Mouse (Mus musculus) naive thymus-derived CD4-positive, alpha-beta T cell, adult 2 months (primary cell): ENCODE results near the gene Gm20696.

Experiments used
- DNase-seq: peaks from one replicate; pipeline ENCODE4 v3.0.0-alpha.2; 2011; ENCODE audit warnings: low read depth

Gene Gm20696

GRCm38 (mm10) chr6:99625306-99625705, 41.3 kb downstream of the Gm20696 start:
- DNase-seq: no peak

- no peak for DNase-seq
These were observed 42.1 kb downstream of the Gm20696 start for GRCm38 (mm10) chr6:99624542-99624941.

- no peak for DNase-seq
These were observed 43.0 kb downstream of the Gm20696 start for GRCm38 (mm10) chr6:99623641-99624040.

- DNase-seq: no peak
These were observed 45.4 kb downstream of the Gm20696 start for GRCm38 (mm10) chr6:99621167-99621566.

- DNase-seq: no peak
These were observed 46.1 kb downstream of the Gm20696 start for GRCm38 (mm10) chr6:99620471-99620870.

GRCm38 (mm10) chr6:99619964-99620363, 46.6 kb downstream of the Gm20696 start:
- no peak for DNase-seq

GRCm38 (mm10) chr6:99619466-99619865, 47.1 kb downstream of the Gm20696 start:
- DNase-seq: no peak

- no peak for DNase-seq
These were observed 48.7 kb downstream of the Gm20696 start for GRCm38 (mm10) chr6:99617867-99618266.

- DNase-seq: no peak
These were observed 49.2 kb downstream of the Gm20696 start for GRCm38 (mm10) chr6:99617415-99617814.

GRCm38 (mm10) chr6:99615272-99615751, 51.3 kb downstream of the Gm20696 start:
- DNase-seq: no peak

- no peak for DNase-seq
These were observed 51.9 kb downstream of the Gm20696 start for GRCm38 (mm10) chr6:99614566-99615271.

GRCm38 (mm10) chr6:99611866-99612265, 54.7 kb downstream of the Gm20696 start:
- DNase-seq: no peak

- DNase-seq: no peak
These were observed 55.9 kb downstream of the Gm20696 start for GRCm38 (mm10) chr6:99610454-99611427.

- DNase-seq: no peak
These were observed 60.5 kb downstream of the Gm20696 start for GRCm38 (mm10) chr6:99606079-99606478.

- no peak for DNase-seq
These were observed 61.8 kb downstream of the Gm20696 start for GRCm38 (mm10) chr6:99604758-99605157.

GRCm38 (mm10) chr6:99602434-99602833, 64.2 kb downstream of the Gm20696 start:
- DNase-seq: no peak

- DNase-seq: no peak
These were observed 65.7 kb downstream of the Gm20696 start for GRCm38 (mm10) chr6:99600886-99601285.

- DNase-seq: peak; percentile 76
These were observed 66.3 kb downstream of the Gm20696 start for GRCm38 (mm10) chr6:99600168-99600793.

- no peak for DNase-seq
These were observed 66.9 kb downstream of the Gm20696 start for GRCm38 (mm10) chr6:99599651-99600050.

- no peak for DNase-seq
These were observed 67.4 kb downstream of the Gm20696 start for GRCm38 (mm10) chr6:99599229-99599628.

- DNase-seq: no peak
These were observed 89.6 kb downstream of the Gm20696 start for GRCm38 (mm10) chr6:99577040-99577439.

- DNase-seq: no peak
These were observed 91.0 kb downstream of the Gm20696 start for GRCm38 (mm10) chr6:99575633-99576032.
